Mouse (Mus musculus): ENCODE data around the gene S1pr1. TPM values are rescaled to one million over a fixed set of nuclear protein-coding genes. Genes with fewer than 3 reads are reported as not detected.

Gene S1pr1
- polyA plus RNA-seq, 1 experiment from 2014 or later: 17.9 TPM

GRCm38 (mm10) chr3:115715900-115716515 is 1.1 kb upstream of the S1pr1 start:
- H3K9ac ChIP-seq (ENCODE audit: low read length): peak overlapping the region; percentile 79
- no peak overlapping the region for H3K27ac ChIP-seq (ENCODE audit: low read depth, low read length)
- H3K27me3 ChIP-seq (ENCODE audit: control insufficient read depth, insufficient read depth, low read length): no peaks in the 10 kb centered on the region; the same call in 1 of the 2 replicates
- H3K4me3 ChIP-seq (ENCODE audit: low read depth, low read length): peak overlapping the region; percentile 47; the same call in 1 of the 2 replicates
- H3K4me1 ChIP-seq (ENCODE audit: control insufficient read depth, insufficient read depth, low read length): no peaks in the 10 kb centered on the region; the same call in 1 of the 2 replicates
- ATAC-seq (ENCODE audit: low FRiP score) (no peak), DNase-seq (ENCODE audit: low spot score, missing footprints) (no peak)
- WGBS: 91% methylated on average over 3 of the region's 3 CpGs
- H3K9me3 ChIP-seq (ENCODE audit: control insufficient read depth, low read length): no peaks in the 10 kb centered on the region
- H3K36me3 ChIP-seq (ENCODE audit: control insufficient read depth, insufficient read depth, low read length): no peaks in the 10 kb centered on the region
- H3K4me2 ChIP-seq: peak overlapping the region; percentile 80

GRCm38 (mm10) chr3:115714049-115714435 is 830 bp downstream of the S1pr1 start:
- no peaks in the 10 kb centered on the region for H3K36me3 ChIP-seq (ENCODE audit: control insufficient read depth, insufficient read depth, low read length)
- peak overlapping the region; percentile 47 for H3K4me3 ChIP-seq (ENCODE audit: low read depth, low read length)
- H3K9me3 ChIP-seq (ENCODE audit: control insufficient read depth, low read length): no peaks in the 10 kb centered on the region
- H3K9ac ChIP-seq (ENCODE audit: low read length): peak overlapping the region; percentile 41
- no peak for DNase-seq (ENCODE audit: low spot score, missing footprints)
- H3K4me2 ChIP-seq: peak overlapping the region; percentile 80
- ATAC-seq (ENCODE audit: low FRiP score): no peak
- 10% methylated on average over 5 of the region's 5 CpGs for WGBS
- no peaks in the 10 kb centered on the region; the same call in 1 of the 2 replicates for H3K4me1 ChIP-seq (ENCODE audit: control insufficient read depth, insufficient read depth, low read length)
- no peaks in the 10 kb centered on the region; the same call in 1 of the 2 replicates for H3K27me3 ChIP-seq (ENCODE audit: control insufficient read depth, insufficient read depth, low read length)
- H3K27ac ChIP-seq (ENCODE audit: low read depth, low read length): no peak overlapping the region

GRCm38 (mm10) chr3:115713417-115714048 is 1.3 kb downstream of the S1pr1 start:
- Histone ChIP-seq H3K27me3 (ENCODE audit: control insufficient read depth, insufficient read depth, low read length) (no peaks in the 10 kb centered on the region; the same call in 1 of the 2 replicates), H3K9me3 (ENCODE audit: control insufficient read depth, low read length) (no peaks in the 10 kb centered on the region), H3K36me3 (ENCODE audit: control insufficient read depth, insufficient read depth, low read length) (no peaks in the 10 kb centered on the region), H3K4me1 (ENCODE audit: control insufficient read depth, insufficient read depth, low read length) (no peaks in the 10 kb centered on the region; the same call in 1 of the 2 replicates), H3K4me3 (ENCODE audit: low read depth, low read length) (peak overlapping the region; percentile 47), H3K9ac (ENCODE audit: low read length) (peak overlapping the region; percentile 20; the same call in 1 of the 2 replicates), H3K4me2 (peak overlapping the region; percentile 80), H3K27ac (ENCODE audit: low read depth, low read length) (no peak overlapping the region)
- WGBS: 14% methylated on average over 22 of the region's 22 CpGs
- ATAC-seq (ENCODE audit: low FRiP score): no peak
- peak; percentile 93 for DNase-seq (ENCODE audit: low spot score, missing footprints)

GRCm38 (mm10) chr3:115712808-115713200 is 2.1 kb downstream of the S1pr1 start:
- DNase-seq (ENCODE audit: low spot score, missing footprints) (peak; percentile 94), ATAC-seq (ENCODE audit: low FRiP score) (peak; percentile 18)
- Histone ChIP-seq H3K4me1 (ENCODE audit: control insufficient read depth, insufficient read depth, low read length) (no peaks in the 10 kb centered on the region; the same call in 1 of the 2 replicates), H3K4me2 (peak overlapping the region; percentile 80), H3K9ac (ENCODE audit: low read length) (peak overlapping the region; percentile 20; the same call in 1 of the 2 replicates), H3K4me3 (ENCODE audit: low read depth, low read length) (no peak overlapping the region), H3K27me3 (ENCODE audit: control insufficient read depth, insufficient read depth, low read length) (no peaks in the 10 kb centered on the region; the same call in 1 of the 2 replicates), H3K27ac (ENCODE audit: low read depth, low read length) (no peak overlapping the region), H3K36me3 (ENCODE audit: control insufficient read depth, insufficient read depth, low read length) (no peaks in the 10 kb centered on the region), H3K9me3 (ENCODE audit: control insufficient read depth, low read length) (no peaks in the 10 kb centered on the region)
- WGBS: 17% methylated on average over 9 of the region's 9 CpGs

GRCm38 (mm10) chr3:115711924-115712807 is 2.7 kb downstream of the S1pr1 start:
- DNase-seq (ENCODE audit: low spot score, missing footprints): no peak
- H3K36me3 ChIP-seq (ENCODE audit: control insufficient read depth, insufficient read depth, low read length): no peaks in the 10 kb centered on the region
- WGBS: 88% methylated on average over 27 of the region's 27 CpGs
- H3K9me3 ChIP-seq (ENCODE audit: control insufficient read depth, low read length): no peaks in the 10 kb centered on the region
- no peak overlapping the region for H3K4me3 ChIP-seq (ENCODE audit: low read depth, low read length)
- H3K27ac ChIP-seq (ENCODE audit: low read depth, low read length): no peak overlapping the region
- no peaks in the 10 kb centered on the region; the same call in 1 of the 2 replicates for H3K27me3 ChIP-seq (ENCODE audit: control insufficient read depth, insufficient read depth, low read length)
- no peaks in the 10 kb centered on the region; the same call in 1 of the 2 replicates for H3K4me1 ChIP-seq (ENCODE audit: control insufficient read depth, insufficient read depth, low read length)
- H3K9ac ChIP-seq (ENCODE audit: low read length): no peak overlapping the region
- ATAC-seq (ENCODE audit: low FRiP score): no peak
- H3K4me2 ChIP-seq: peak overlapping the region; percentile 15; the same call in 1 of the 2 replicates

GRCm38 (mm10) chr3:115711393-115711792 is 3.5 kb downstream of the S1pr1 start:
- Histone ChIP-seq H3K4me1 (ENCODE audit: control insufficient read depth, insufficient read depth, low read length) (no peaks in the 10 kb centered on the region; the same call in 1 of the 2 replicates), H3K4me3 (ENCODE audit: low read depth, low read length) (no peak overlapping the region), H3K27me3 (ENCODE audit: control insufficient read depth, insufficient read depth, low read length) (no peaks in the 10 kb centered on the region; the same call in 1 of the 2 replicates), H3K9ac (ENCODE audit: low read length) (no peak overlapping the region), H3K4me2 (no peak overlapping the region), H3K36me3 (ENCODE audit: control insufficient read depth, insufficient read depth, low read length) (no peaks in the 10 kb centered on the region), H3K27ac (ENCODE audit: low read depth, low read length) (no peak overlapping the region), H3K9me3 (ENCODE audit: control insufficient read depth, low read length) (no peaks in the 10 kb centered on the region)
- ATAC-seq (ENCODE audit: low FRiP score) (no peak), DNase-seq (ENCODE audit: low spot score, missing footprints) (peak; percentile 74)
- WGBS: 92% methylated on average over 3 of the region's 3 CpGs

- Histone ChIP-seq H3K36me3 (ENCODE audit: control insufficient read depth, insufficient read depth, low read length) (no peaks in the 10 kb centered on the region), H3K4me1 (ENCODE audit: control insufficient read depth, insufficient read depth, low read length) (no peaks in the 10 kb centered on the region; the same call in 1 of the 2 replicates), H3K4me2 (no peak overlapping the region), H3K27me3 (ENCODE audit: control insufficient read depth, insufficient read depth, low read length) (no peaks in the 10 kb centered on the region; the same call in 1 of the 2 replicates), H3K27ac (ENCODE audit: low read depth, low read length) (no peak overlapping the region), H3K9me3 (ENCODE audit: control insufficient read depth, low read length) (no peaks in the 10 kb centered on the region), H3K4me3 (ENCODE audit: low read depth, low read length) (no peak overlapping the region), H3K9ac (ENCODE audit: low read length) (no peak overlapping the region)
- 78% methylated on average over 2 of the region's 2 CpGs for WGBS
- ATAC-seq (ENCODE audit: low FRiP score) (no peak), DNase-seq (ENCODE audit: low spot score, missing footprints) (peak; percentile 8)
Observed at GRCm38 (mm10) chr3:115710051-115710450, 4.8 kb downstream of the S1pr1 start.

GRCm38 (mm10) chr3:115709118-115709574 is 5.7 kb downstream of the S1pr1 start:
- Histone ChIP-seq H3K4me3 (ENCODE audit: low read depth, low read length) (no peak overlapping the region), H3K36me3 (ENCODE audit: control insufficient read depth, insufficient read depth, low read length) (no peaks in the 10 kb centered on the region), H3K27ac (ENCODE audit: low read depth, low read length) (no peak overlapping the region), H3K27me3 (ENCODE audit: control insufficient read depth, insufficient read depth, low read length) (no peaks in the 10 kb centered on the region; the same call in 1 of the 2 replicates), H3K9ac (ENCODE audit: low read length) (no peak overlapping the region), H3K4me2 (no peak overlapping the region), H3K4me1 (ENCODE audit: control insufficient read depth, insufficient read depth, low read length) (no peaks in the 10 kb centered on the region; the same call in 1 of the 2 replicates), H3K9me3 (ENCODE audit: control insufficient read depth, low read length) (no peaks in the 10 kb centered on the region)
- WGBS: 85% methylated on average over 6 of the region's 6 CpGs
- DNase-seq (ENCODE audit: low spot score, missing footprints) (peak; percentile 64), ATAC-seq (ENCODE audit: low FRiP score) (no peak)

All from midbrain, embryonic 11.5 days (tissue).